Mouse (Mus musculus): ENCODE results near the gene Bhlha15.

GRCm38 (mm10) chr5:144200616-144201015, 10.5 kb downstream of the Bhlha15 start:
- TF ChIP-seq CTCF (IDR thresholded peaks at IDR 0.05; ENCODE audit: borderline replicate concordance, control insufficient read depth, extremely low read depth, insufficient read depth, low read length, poor library complexity) (no peak), POLR2A (IDR thresholded peaks at IDR 0.05; ENCODE audit: control insufficient read depth, extremely low read depth, insufficient read depth, low read length, poor library complexity) (no peak)

Data from thymus, adult 2 months (tissue).